Mouse (Mus musculus) stomach, postnatal 0 days (tissue): ENCODE measurements at regions not wholly inside any gene's neighbourhood (a gene's known extent, or its start where the extent isn't known, plus 50 kb on each side); places are given as distances from the start of the nearest gene placed in this dataset.

Experiments used
- CTCF ChIP-seq: IDR thresholded peaks from 2 replicates; pipeline ENCODE4 v1.5.1; 2016; ENCODE audit warnings: antibody characterized with exemption, low read depth, mild to moderate bottlenecking, moderate library complexity
- EP300 ChIP-seq: optimal IDR thresholded peaks from 2 replicates; pipeline ENCODE3; 2016; ENCODE audit warnings: antibody characterized with exemption

DNA sequence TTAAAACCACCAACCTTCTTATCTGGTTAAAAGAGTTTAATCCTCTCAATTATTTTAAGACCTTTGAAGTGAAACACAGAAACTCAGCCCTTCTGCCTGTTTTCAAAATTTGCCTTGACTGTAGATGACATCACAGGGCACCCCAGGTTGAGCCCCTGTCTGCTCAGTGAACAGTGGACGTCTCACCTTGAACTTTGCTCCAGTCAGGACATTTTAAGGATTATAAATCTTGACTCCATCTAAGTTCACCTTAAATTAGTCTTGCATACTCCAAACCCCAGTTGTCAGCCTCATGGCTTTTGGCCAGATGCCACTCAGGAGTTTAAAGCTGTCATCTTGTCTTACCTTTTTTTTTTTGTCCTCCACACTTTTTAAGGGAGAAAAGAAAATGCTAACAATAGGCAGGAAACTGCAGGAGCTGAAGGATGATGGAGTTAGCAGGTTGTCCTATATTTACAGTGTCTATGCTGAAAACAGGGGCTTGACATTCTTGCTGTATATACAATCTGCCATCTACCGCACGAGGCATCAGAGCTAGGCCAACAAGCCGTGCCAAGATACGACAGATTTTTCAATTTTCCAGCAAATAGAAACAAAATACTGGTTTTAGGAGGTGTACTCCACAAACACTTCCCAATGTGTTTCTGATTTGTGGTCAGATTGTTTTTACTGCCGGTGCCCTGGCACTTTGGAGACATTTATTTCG is 195.4 kb downstream of the Tfec start:
- no peak for TF ChIP-seq CTCF
- TF ChIP-seq EP300: no peak
